Mouse (Mus musculus) thymus, postnatal 0 days (tissue): ENCODE measurements at regions not wholly inside any gene's neighbourhood (a gene's known extent, or its start where the extent isn't known, plus 50 kb on each side); places are given as distances from the start of the nearest gene placed in this dataset. TPM values are rescaled to one million over a fixed set of nuclear protein-coding genes. Genes with fewer than 3 reads are reported as not detected.

Experiments used
- DNase-seq: peaks from one replicate; pipeline ENCODE4 v3.0.0-alpha.2; 2015; ENCODE audit warnings: low spot score
- microRNA-seq: library from miRNA; unstranded; fragments of <30 nt; microRNA quantifications from one replicate; pipeline ENCODE4, GENCODE M21; 2016; ENCODE audit warnings: borderline number of aligned reads

DNA sequence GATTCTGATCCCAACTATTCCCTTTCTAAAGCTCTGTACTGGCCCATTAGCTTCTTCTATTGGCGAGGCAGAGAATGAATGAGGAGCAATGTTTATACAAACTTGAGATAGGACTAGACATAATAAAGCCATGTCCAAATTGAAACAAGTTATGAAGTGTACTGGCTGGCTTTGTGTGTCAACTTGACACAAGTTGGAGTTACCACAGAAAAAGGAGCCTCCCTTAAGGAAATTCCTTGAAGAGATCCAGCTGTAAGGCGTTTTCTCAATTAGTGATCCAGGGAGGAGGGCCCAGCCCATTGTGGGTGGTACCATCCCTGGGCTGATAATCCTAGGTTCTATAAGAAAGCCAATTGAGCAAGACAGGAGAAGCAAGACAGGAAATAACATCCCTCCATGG is 135.9 kb upstream of the Cr2 start:
- DNase-seq: no peak

DNA sequence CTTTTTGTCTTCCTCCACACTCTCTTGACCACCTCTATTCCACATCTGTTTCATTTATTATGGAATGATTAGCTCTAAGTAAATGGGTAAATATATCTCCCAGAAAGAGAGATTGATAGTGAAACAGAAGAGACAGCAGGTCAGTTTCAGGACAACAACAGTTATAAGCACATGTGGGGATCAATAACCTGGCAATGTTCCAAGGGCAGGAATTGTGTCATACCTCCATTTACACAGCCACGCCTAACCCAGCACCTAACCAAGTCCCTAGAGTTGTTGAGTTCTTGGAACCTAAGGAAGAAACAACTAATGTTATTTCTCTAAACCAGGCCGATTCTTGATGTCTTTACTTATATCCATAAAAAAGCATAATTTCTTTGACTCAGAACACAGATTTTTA is 108.6 kb upstream of the Cr2 start:
- no peak for DNase-seq

DNA sequence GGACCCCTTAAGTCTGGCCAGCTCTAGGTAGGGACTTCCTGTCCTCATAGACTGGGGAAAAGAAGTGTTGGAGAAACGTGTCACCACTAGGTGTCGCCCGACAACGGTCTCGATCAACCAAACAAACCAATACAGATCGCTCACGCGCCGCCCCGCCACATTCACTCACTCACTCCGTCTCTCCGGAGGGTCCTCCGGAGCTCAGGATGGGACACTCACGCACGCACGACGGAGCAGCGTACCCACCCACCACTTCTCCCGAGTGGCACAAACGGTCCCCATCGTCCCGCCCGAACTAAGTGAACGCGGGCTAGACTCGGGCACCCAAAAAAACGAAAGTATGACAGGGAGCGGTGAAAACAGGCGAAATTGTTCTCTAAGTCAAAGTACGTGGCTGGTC is 65.0 kb upstream of the Cr2 start:
- peak; percentile 100 for DNase-seq

DNA sequence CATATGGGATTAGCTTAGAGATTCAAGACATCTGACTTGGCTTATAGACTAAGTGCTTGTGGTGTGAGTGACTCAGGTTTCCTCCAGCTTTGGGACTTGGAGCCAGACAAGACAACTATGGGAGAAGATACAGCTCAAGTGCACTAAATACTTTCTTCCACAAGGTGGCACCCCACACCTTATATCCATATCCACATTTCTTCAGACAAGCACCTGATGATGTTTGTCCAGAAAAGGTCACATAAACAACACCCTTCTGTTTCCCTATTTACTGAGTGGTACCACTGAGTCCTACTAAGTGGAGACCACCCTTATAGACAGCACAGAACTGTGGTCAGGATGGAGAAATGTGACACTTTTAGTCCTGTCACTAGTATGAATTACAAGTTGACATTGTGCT is 56.1 kb upstream of the Cr2 start:
- peak; percentile 66 for DNase-seq

DNA sequence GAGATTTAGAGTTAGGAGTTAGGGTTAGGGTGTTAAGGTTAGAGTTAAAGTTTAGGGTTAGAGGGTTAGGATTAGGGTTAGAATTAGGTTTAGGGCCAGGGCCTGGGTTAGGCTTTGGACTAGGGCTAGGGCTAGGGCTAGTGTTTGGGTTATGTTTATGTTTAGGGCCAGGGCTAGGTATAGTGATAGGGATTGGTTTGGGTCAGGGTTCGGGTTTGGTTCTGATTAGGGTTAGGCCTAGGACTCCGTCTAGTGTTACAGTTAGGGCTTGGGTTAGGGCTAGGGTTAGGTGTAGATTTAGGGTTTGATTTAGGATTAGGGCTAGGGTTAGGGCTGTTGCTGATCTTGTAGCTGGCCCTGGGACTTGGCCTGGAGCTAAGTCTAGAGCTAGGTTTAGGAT is 50.5 kb upstream of the Cr2 start:
- DNase-seq: no peak

Small RNA genes lying in the stretch of these regions (microRNA-seq; reads per million reads assigned to microRNA genes)
- gene Gm24802: not detected
